Mouse (Mus musculus): ENCODE data around the gene Cdk5rap1. TPM values are rescaled to one million over a fixed set of nuclear protein-coding genes. Genes with fewer than 3 reads are reported as not detected.

Gene Cdk5rap1
- 5.6 and 7.2 TPM in 2 replicates for polyA plus RNA-seq (2021; fragmentation: Nextera tagmentation)
- long read RNA-seq, experiment 1, transcript Cdk5rap1-201 (14 exons, 1,970 nt) = major isoform, 41 of 60 reads
- long read RNA-seq, experiment 1, partial matches to known transcripts = 7 of 60 reads
- long read RNA-seq, experiment 1, other reads (novel, unspliced or antisense) = 12 of 60 reads
- long read RNA-seq, experiment 2, partial matches to known transcripts = 2 of 9 reads
- long read RNA-seq, experiment 2, other reads (novel, unspliced or antisense) = 3 of 9 reads

DNA sequence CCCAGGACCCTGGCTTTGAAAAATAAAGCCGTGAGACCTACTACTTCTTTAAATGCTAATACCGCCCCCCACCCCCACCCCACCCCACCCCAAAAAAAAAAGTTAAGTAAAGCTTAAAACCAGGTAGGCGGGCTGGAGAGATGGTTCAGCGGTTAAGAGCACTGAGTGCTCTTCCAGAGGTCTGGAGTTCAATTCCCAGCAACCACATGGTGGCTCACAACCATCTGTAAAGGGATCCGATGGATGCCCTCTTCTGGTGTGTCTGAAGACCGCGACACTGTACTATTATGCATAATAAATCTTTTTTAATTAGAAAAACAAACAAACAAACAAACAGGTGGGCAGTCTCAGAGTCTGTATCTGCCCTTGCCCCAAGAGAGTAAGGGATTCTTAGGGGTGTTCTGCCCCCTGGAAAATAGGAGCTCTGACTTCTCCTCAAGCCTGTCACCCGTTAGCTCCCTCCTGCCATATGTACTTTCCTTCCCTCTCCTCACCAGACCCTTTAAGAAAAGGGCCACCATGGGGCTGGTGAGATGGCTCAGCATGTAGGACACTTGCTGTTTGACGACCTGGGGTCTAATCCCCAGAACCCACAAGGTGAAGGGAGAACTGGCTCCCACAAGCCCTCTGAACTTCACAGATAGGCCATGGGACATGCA, at the start of gene Cdk5rap1:
TSS of gene Cdk5rap1 (minus strand) at position 169 of the 659 bp plus-strand sequence.

DNA sequence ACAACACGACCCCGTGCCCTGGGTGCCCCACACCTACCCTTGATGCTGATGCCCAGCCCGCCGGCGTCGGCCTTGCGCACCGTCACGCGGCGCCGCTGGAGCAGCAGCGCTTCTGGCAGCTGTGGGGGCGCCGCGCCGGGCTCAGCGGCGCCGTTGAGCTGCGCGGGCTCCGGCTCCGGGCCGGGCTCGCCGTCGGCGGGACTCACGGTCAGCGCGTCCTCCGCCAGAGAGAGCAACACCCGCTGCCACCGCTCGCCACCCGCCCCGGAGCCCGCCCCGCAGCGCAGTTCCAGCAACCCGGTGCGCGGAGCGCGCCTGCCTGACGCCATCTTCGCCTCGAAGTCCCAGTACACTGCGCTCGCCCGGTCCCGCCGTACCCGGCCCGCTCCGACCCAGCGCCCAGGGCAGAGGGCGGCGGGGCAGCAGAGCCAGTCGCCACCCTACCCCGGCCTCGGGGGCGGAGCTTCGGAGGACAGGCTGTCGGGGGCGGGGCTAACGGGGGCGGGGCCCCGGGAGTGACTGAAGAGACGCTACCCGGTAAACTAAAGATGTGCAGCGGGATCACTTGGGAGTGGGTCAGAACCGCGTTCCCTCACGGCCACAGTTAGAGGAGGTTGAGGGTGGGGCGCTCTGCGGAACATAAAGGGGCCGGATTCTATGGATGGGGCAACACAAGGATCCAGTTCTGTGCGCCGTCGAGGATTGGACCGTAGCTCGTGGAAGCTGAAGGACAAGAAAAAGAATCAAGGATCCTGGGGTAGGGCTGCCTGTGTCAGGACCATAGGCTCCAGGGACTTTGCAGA, 35.0 kb upstream of the Cdk5rap1 start, which contains the start of gene Snta1:
TSS of gene Snta1 (minus strand) at position 457 of the 803 bp plus-strand sequence.

DNA sequence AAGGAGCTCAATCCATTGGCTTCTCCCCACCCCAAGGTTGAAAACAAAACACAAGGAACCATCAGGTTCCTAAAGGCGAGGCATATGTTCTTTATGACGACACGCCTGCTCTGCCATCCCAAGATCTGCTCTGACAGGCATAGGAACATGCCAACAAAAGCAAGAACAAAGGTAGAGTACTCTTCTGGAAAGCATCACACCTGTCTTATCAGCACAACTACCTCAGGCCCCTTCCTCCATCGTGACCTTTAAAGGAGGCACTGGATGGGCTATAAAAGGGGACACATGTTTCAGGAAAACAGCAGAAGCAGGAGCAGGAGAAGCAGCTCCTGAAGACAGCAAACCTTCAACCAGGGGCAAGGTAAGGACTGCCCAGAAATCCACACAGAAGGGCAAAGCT, 65.9 kb downstream of the Cdk5rap1 start, which contains the start of gene Bpifb9b:
TSS of gene Bpifb9b (plus strand) at position 301 of the 400 bp plus-strand sequence.

Other genes starting within 250 kb of the Cdk5rap1 start
- not detected in 2 replicates for gene Bpifa3, start 242.7 kb downstream of the Cdk5rap1 start, polyA plus RNA-seq (2021; fragmentation: Nextera tagmentation)
- gene Bpifa1, start 230.1 kb downstream of the Cdk5rap1 start, polyA plus RNA-seq (2021; fragmentation: Nextera tagmentation) = not detected in 2 replicates
- gene Bpifa5, start 210.4 kb downstream of the Cdk5rap1 start, polyA plus RNA-seq (2021; fragmentation: Nextera tagmentation) = not detected in 2 replicates
- 0.09 and 0.44 TPM in 2 replicates for gene Bpifb1, start 182.2 kb downstream of the Cdk5rap1 start, polyA plus RNA-seq (2021; fragmentation: Nextera tagmentation)
- 0.06 TPM in 1 of 2 replicates, not detected in the other for gene Bpifb5, start 149.3 kb downstream of the Cdk5rap1 start, polyA plus RNA-seq (2021; fragmentation: Nextera tagmentation)
- gene Bpifb9a, start 115.2 kb downstream of the Cdk5rap1 start, polyA plus RNA-seq (2021; fragmentation: Nextera tagmentation) = not detected in 2 replicates
- not detected in 2 replicates for gene Bpifb9b, start 65.8 kb downstream of the Cdk5rap1 start, polyA plus RNA-seq (2021; fragmentation: Nextera tagmentation)
- gene Snta1, start 35.1 kb upstream of the Cdk5rap1 start, polyA plus RNA-seq (2021; fragmentation: Nextera tagmentation) = 6.9 and 20.0 TPM in 2 replicates
- gene Cbfa2t2, start 63.5 kb upstream of the Cdk5rap1 start, polyA plus RNA-seq (2021; fragmentation: Nextera tagmentation) = 36.8 and 53.1 TPM in 2 replicates
- 1.1 and 1.3 TPM in 2 replicates for gene 1700003F12Rik, start 174.1 kb upstream of the Cdk5rap1 start, polyA plus RNA-seq (2021; fragmentation: Nextera tagmentation)
- gene Actl10, start 178.8 kb upstream of the Cdk5rap1 start, polyA plus RNA-seq (2021; fragmentation: Nextera tagmentation) = not detected in 2 replicates
- gene Necab3, start 185.9 kb upstream of the Cdk5rap1 start, polyA plus RNA-seq (2021; fragmentation: Nextera tagmentation) = 98.1 and 105 TPM in 2 replicates
- 6.2 and 11.3 TPM in 2 replicates for gene E2f1, start 196.9 kb upstream of the Cdk5rap1 start, polyA plus RNA-seq (2021; fragmentation: Nextera tagmentation)
- 19.8 and 23.0 TPM in 2 replicates for gene Pxmp4, start 230.7 kb upstream of the Cdk5rap1 start, polyA plus RNA-seq (2021; fragmentation: Nextera tagmentation)
- gene Zfp341, start 240.3 kb upstream of the Cdk5rap1 start, polyA plus RNA-seq (2021; fragmentation: Nextera tagmentation) = 1.1 and 1.2 TPM in 2 replicates
- gene 4930519P11Rik, start 240.4 kb upstream of the Cdk5rap1 start, polyA plus RNA-seq (2021; fragmentation: Nextera tagmentation) = 0.28 TPM in 1 of 2 replicates, not detected in the other

Data from left cerebral cortex, adult 6 months (tissue).